Comparison of ENCODE assay signal across 14 mouse cellular contexts in the genomic region with DNA sequence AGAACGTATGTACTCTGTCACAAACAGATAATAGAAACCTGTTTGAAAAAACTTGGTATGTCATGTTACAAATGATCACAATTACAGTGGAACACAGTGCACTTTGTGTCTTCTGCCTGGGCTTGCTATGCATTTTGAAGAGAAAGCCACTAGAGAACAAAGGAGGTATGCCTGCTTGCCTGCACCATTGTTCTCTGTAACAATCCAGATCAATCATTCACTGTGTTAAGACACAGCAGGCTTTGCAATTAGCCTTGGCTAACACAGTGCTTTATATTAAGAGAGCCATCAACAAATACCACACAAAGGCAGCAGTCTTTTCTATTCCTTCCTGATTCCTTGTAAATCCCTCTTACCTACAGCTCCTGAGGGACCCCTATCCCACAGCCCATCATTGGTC.
DNase-seq lines count a peak whose midpoint lies in the region; ATAC-seq and TF ChIP-seq lines count a peak whose summit lies in the region.
"Had no signal": no experiment of that assay in that cellular context is flagged by ENCODE, and none has a peak within 500 bp of the region (broad histone marks: within the 10 kb centered on the region; RNA-seq: fewer than 3 reads in every experiment).

No protein-coding gene starts in this region.

- peak overlapping the region; percentile 43; the same call in 1 of the 2 replicates for H3K27ac ChIP-seq in layer of hippocampus, adult 2 months
- H3K27ac ChIP-seq in hindbrain, embryonic 10.5 days = peak overlapping the region; percentile 40; the same call in 1 of the 2 replicates
- no peak overlapping the region for H3K27ac ChIP-seq in midbrain, postnatal 0 days (ENCODE audit: low read depth, low read length)
- H3K27ac ChIP-seq in liver, embryonic 11.5 days (ENCODE audit: low read depth, low read length) = no peak overlapping the region

- no peak for ATAC-seq in midbrain, postnatal 0 days (ENCODE audit: low FRiP score)
- no peak for ATAC-seq in liver, embryonic 11.5 days (replicated peaks; ENCODE audit: low FRiP score)

- peaks cover 38% of the 10 kb centered on the region for H3K27me3 ChIP-seq in hindbrain, embryonic 10.5 days (ENCODE audit: insufficient read depth, poor library complexity, severe bottlenecking)
- no peaks in the 10 kb centered on the region for H3K27me3 ChIP-seq in midbrain, postnatal 0 days (ENCODE audit: insufficient read depth, low read length)
- no peaks in the 10 kb centered on the region for H3K27me3 ChIP-seq in liver, embryonic 11.5 days (replicated peaks; ENCODE audit: control insufficient read depth, insufficient read depth, low read length)
- H3K27me3 ChIP-seq: heart, embryonic 12.5 days had no signal

- no peak overlapping the region for H3K4me3 ChIP-seq in layer of hippocampus, adult 2 months
- H3K4me3 ChIP-seq in hindbrain, embryonic 10.5 days = no peak overlapping the region
- no peak overlapping the region for H3K4me3 ChIP-seq in midbrain, postnatal 0 days (ENCODE audit: low read depth, low read length)
- no peak overlapping the region for H3K4me3 ChIP-seq in liver, embryonic 11.5 days (ENCODE audit: low read depth, low read length)
- H3K4me3 ChIP-seq: heart, embryonic 12.5 days had no signal

- H3K36me3 ChIP-seq in hindbrain, embryonic 10.5 days = no peaks in the 10 kb centered on the region
- H3K36me3 ChIP-seq in midbrain, postnatal 0 days (ENCODE audit: insufficient read depth, low read length) = no peaks in the 10 kb centered on the region
- no peaks in the 10 kb centered on the region for H3K36me3 ChIP-seq in liver, embryonic 11.5 days (ENCODE audit: control insufficient read depth, insufficient read depth, low read length)
- H3K36me3 ChIP-seq: heart, embryonic 12.5 days had no signal

- no peaks in the 10 kb centered on the region for H3K9me3 ChIP-seq in hindbrain, embryonic 10.5 days
- no peaks in the 10 kb centered on the region for H3K9me3 ChIP-seq in midbrain, postnatal 0 days (ENCODE audit: low read length)
- H3K9me3 ChIP-seq in liver, embryonic 11.5 days (ENCODE audit: control insufficient read depth, low read length) = no peaks in the 10 kb centered on the region
- H3K9me3 ChIP-seq: heart, embryonic 12.5 days had no signal

- H3K4me1 ChIP-seq in hindbrain, embryonic 10.5 days (replicated peaks) = peaks cover 11% of the 10 kb centered on the region
- H3K4me1 ChIP-seq in midbrain, postnatal 0 days (ENCODE audit: insufficient read depth, low read length) = no peaks in the 10 kb centered on the region
- H3K4me1 ChIP-seq in liver, embryonic 11.5 days (replicated peaks; ENCODE audit: control insufficient read depth, insufficient read depth, low read length) = no peaks in the 10 kb centered on the region
- H3K4me1 ChIP-seq: heart, embryonic 12.5 days had no signal

- no peak for TF ChIP-seq CTCF in layer of hippocampus, adult 2 months (conservative IDR thresholded peaks at IDR 0.05)
- TF ChIP-seq CTCF in midbrain, postnatal 0 days (IDR thresholded peaks at IDR 0.05) = no peak

- WGBS in hindbrain, embryonic 10.5 days = 15% methylated on average over 1 of the region's 1 CpGs
- 27% methylated on average over 1 of the region's 1 CpGs for WGBS in midbrain, postnatal 0 days
- 61% methylated on average over 1 of the region's 1 CpGs for WGBS in liver, embryonic 11.5 days

- no peak overlapping the region for H3K9ac ChIP-seq in midbrain, postnatal 0 days (replicated peaks; ENCODE audit: low read length, poor library complexity, severe bottlenecking)
- no peak overlapping the region for H3K9ac ChIP-seq in liver, embryonic 11.5 days (ENCODE audit: low read depth, low read length)
- H3K9ac ChIP-seq: heart, embryonic 12.5 days had no signal

- no peak for DNase-seq in layer of hippocampus, adult 2 months (ENCODE audit: low spot score in 2 of 2)
- no peak for DNase-seq in layer of hippocampus, postnatal 10 days (ENCODE audit: low spot score in 2 of 2)
- DNase-seq in ZHBTc4 (ENCODE audit: low read depth, low spot score) = peak; percentile 84
- DNase-seq in hindbrain, embryonic 10.5 days (ENCODE audit: low spot score) = peak; percentile 31
- peak; percentile 12 for DNase-seq in midbrain, postnatal 0 days (ENCODE audit: low spot score)
- DNase-seq in kidney, adult 9 months = no peak
- DNase-seq in liver, embryonic 11.5 days (ENCODE audit: low spot score) = no peak
- DNase-seq in T-cell, adult 2 months (ENCODE audit: low spot score) = no peak
- DNase-seq: adrenal gland, postnatal 14 days; cerebellum, adult 8-10 months; kidney, adult 11 months; left cerebral cortex, postnatal 4 days; lung, postnatal 10 days had no signal

- no peak overlapping the region for H3K4me2 ChIP-seq in midbrain, postnatal 0 days (ENCODE audit: low read depth, low read length, poor library complexity, severe bottlenecking)
- no peak overlapping the region for H3K4me2 ChIP-seq in liver, embryonic 11.5 days
- H3K4me2 ChIP-seq: heart, embryonic 12.5 days had no signal

Comparison
In these comparisons a context has a peak if more than half of its experiments do, and no peak if none do; other contexts are left out.
1. DNase-seq: peak in ZHBTc4 (single experiment), hindbrain, embryonic 10.5 days (single experiment) and midbrain, postnatal 0 days (single experiment); none in layer of hippocampus, adult 2 months (0 of 2), layer of hippocampus, postnatal 10 days (0 of 2), kidney, adult 9 months (single experiment), liver, embryonic 11.5 days (single experiment) and T-cell, adult 2 months (single experiment).
2. H3K27ac ChIP-seq: peak in layer of hippocampus, adult 2 months (single experiment) and hindbrain, embryonic 10.5 days (single experiment); none in midbrain, postnatal 0 days (single experiment) and liver, embryonic 11.5 days (single experiment).